Mouse (Mus musculus) embryo, embryonic 10 days (tissue): ENCODE measurements at regions not wholly inside any gene's neighbourhood (a gene's known extent, or its start where the extent isn't known, plus 50 kb on each side); places are given as distances from the start of the nearest gene placed in this dataset.

Experiments used
- DNase-seq: peaks from one replicate; pipeline ENCODE4 v3.0.0-alpha.2; 2015; ENCODE audit warnings: low spot score

DNA sequence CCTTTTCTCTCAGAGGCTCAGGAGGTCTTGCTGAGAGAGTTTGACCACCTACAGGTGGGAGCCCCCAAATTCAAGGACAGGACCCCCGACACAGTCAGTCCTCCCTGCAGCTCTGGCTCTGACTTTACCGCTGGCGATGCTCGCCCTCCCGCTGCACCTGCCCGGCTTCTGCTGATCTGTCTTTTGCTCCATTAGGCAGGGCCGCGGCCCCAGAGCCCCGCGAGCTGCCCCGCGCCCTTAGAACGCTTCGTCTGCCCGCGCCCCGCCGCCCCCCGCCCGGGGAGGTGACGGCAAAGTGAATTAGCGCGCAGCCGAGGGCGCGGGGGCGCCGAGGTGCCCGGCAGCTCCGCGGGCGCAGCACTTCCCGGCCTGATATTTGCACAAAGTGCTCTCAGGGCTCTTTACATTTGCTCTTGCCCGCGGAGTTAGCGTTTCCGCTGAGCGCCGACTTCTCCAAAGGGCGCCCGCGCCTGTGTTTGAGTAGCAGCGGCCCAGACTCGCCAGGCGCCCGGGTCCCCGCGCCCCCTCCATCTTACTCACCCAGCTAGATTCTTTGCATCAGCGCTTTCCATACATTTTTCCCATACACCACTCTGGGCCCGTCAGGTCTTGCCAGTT is 260.7 kb upstream of the 4930535I16Rik start:
- peak; percentile 52 for DNase-seq

DNA sequence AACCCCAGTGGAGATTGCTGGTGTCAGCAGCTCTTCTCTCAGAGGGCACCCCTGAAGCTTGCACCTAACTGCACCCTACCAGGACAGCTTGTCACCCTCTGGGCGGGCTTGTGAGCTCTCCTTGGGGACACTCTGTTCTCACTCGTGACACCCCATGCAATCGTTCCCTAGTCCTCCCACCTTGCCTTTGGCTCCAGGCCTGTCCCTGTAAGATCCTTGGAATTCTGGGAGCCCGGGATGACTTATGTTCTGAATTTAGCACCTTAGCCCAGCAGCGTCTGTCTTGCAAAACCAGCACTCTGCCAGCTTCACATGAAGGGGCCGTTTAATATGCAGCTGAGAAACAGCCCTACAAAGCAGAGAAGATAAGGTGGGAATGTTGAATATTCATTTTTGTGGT is 257.7 kb upstream of the 4930535I16Rik start:
- no peak for DNase-seq

DNA sequence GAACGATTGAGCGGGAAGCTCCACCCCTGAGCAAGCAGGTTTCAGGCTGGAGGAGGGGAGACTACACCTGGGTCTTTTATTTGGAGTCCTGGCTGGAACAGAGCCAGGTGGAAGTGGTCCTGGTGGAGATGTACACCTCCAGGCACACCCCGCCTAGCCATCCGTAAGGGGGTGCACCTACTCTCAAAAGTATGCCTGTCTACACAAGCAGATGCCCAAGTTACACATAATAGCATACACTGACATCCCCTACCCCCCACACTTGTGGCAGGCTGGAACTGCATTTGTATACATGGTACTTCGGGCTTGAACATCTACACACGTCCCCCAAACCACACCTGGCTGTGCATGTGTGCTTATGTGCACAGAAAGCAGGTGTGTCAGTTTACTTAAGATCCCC is 236.8 kb upstream of the 4930535I16Rik start:
- DNase-seq = no peak

DNA sequence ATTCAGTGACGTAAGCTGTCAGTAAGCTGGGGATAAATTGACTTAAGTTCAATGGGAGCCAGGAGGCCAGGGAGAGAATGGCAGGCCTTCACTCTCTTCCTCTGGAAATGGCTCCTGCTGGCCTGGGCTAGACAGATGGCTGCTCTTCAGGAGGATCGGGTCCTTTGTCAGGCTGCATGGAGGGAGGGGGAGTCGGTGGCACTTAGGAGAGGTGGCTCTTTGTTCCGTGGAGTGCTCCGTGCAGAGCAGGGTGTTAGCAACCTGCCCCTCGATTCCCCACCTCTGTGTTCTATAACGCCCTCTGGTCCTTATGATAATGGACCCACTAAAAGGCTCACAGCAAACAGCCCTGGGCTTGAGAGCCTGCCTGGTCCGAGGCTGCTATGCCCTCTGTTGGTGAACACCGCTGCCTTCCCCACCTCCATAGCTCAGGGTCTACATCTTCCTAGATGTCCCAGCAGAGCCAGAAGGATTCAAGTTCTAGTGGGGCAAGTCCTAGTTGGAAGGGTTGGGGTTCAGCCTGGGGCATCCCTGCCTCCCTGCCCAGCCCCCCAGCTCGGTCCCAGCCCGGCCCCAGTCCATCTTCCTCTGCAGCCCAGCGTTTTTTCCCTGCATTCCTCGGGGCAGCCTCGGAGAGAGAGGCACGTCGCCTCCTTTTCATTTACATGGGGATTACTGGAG is 232.1 kb upstream of the 4930535I16Rik start:
- peak; percentile 60 for DNase-seq

DNA sequence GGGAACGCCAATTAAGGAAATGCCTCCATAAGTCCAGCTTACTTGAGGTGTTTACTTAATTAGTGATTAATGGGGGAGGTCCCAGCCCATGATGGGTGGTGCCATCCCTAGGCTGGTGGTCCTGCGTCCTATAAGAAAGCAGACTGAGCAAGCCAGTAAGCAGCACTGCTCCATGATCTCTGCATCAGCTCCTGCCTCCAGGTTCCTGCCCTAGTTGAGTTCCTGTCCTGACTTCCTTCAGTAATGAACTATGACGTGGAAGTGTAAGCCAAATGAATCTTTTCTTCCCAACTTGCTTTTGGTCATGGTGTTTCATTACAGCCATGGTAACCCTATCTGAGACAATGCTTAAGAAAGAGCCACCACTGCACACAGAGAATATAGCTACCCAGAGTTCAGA is 231.2 kb upstream of the 4930535I16Rik start:
- no peak for DNase-seq

DNA sequence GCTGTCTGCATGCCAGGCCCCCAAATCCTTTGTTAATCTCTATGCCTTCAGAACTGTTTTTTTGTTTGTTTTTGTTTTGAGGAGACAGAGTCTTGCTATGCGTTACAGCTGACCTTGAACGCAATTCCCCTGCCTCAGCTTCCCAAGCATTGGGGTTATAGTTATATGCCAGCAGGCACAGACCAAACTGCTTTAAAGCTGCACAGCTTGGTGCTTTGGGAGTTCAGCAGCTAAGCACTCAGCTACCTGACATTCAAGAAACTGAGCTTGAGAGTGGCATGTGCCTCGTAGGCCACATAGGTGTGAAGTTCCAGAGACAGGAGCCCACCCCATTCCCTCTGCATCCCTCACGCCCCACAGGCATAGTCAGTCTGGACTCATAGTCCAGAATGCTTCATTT is 229.5 kb upstream of the 4930535I16Rik start:
- no peak for DNase-seq

DNA sequence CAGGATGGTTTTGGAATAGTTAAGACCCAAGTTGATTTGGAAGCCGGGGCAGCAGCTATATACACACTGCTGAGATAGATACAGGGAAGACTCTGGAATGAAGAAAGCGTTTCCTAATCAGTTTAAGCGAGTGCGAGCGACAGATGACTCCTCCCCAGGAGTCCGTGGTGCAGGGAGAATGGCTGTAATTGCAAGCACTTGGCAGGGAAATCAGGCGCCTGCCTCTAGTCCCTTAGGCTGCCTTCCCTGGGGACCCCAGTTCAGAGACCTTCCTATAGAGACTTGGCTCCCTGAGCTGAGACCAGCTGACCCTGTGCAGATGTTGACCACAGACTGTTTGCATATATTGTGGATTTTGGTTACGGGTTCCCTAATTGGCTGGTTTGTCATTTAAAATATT is 228.3 kb upstream of the 4930535I16Rik start:
- no peak for DNase-seq

DNA sequence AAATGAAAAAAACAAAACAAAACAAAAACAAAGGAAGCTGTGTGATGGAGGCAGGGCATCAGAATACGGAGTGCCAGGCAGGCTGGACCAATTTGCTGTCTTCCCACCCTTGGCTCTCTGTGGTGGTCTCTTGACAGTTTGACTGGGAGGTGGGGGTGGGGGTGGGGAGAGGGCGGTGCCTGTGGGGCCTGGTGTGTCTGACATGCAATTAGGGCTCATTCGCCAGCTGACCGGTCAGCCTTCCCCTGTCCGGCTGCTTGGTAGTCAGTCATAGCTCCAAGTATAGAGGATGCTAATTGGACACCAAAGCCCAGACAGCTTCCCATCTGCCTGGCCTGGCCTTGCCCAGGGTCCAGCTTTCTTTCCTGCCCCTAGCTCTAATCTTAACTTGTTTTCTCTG is 225.8 kb upstream of the 4930535I16Rik start:
- DNase-seq = no peak

DNA sequence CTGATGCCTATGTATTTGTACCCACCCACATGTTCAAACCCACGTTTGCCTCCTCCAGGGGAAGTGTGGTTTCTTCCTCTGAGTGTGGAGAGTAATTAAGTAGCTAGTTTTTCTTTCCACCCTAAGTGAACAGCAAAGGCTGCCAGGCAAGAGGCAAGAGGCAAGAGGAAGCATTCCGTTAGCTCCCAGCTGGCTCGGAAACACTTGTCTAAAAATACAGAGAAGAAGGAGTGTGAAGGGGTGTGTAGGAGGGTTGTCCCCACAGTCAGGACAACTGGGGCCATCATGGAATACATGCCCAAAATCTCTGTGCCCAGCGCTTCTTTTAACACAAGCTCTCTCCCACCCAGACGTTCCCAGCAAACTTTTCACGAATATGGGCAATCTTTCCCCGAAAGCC is 225.4 kb upstream of the 4930535I16Rik start:
- DNase-seq = no peak

DNA sequence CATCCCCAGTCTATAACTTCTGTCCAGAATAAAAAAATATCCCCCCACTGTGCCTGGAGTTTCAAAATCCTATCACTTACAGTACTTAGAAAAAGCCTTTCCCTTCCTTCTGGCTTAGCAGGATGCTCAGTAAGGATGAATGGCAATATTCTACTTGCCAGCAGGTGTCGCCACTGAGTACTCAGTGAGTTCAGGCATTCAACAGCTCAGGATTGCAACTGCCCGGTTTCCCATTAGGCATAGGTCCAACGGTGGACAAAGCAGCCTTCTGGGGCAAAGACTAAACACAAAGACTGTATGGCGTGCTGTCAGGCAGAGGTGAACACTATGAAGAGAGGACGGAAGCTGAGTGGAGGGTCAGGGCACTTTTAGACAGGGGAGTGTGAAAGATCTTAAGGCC is 224.3 kb upstream of the 4930535I16Rik start:
- peak; percentile 97 for DNase-seq

DNA sequence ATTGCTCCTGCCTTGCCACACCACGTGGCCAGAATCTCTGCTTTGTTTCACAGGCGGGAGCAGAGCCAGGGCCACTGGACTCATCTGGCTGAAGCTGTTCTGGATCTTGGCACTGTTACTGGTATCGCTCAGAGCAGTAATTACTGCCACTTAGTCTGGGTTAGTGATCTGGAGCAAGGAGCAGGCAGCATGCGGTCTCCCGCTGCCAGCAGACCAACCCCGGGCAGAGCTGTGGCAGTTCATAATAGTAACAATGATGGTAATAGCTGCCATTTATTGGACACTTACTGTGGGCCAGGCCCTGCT is 217.3 kb upstream of the 4930535I16Rik start:
- DNase-seq = no peak

DNA sequence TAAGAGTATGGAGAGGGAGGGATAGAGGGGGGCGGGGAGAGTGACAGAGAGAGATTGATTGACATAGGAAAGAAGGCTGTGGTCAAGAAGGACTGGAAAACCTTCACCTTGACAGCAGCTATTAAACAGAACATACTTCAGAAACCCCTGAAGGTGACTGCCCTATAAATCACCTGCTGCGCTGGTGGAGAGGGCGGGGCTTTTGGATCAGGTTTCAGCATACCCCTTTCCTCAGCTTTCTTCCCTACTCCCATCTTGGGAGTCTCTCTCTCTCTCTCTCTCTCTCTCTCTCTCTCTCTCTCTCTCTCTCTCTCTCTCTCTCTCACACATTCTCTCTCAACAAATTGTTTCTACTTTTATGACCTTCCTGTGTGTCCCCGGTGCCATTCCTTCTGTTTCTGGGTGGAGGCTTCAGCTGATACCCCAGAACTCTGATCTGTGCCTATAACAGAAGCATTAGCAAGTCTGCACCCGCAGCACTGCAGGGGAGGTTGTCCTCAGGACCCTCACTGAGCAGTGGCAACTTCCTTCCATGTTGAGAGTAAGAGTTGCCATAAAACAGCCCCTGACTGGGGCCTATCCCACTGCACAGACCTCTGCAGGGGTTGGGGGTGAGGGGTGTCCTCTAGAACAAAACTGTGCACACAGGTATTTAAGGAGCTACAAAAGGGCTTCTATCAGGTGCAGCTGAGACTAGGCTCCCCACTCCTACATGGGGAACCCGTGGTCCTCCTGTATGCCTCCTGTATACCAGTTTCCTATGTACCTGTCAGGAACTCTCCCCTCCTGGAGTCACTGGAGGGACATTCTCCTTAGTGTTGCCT is 216.7 kb upstream of the 4930535I16Rik start:
- peak; percentile 39 for DNase-seq

DNA sequence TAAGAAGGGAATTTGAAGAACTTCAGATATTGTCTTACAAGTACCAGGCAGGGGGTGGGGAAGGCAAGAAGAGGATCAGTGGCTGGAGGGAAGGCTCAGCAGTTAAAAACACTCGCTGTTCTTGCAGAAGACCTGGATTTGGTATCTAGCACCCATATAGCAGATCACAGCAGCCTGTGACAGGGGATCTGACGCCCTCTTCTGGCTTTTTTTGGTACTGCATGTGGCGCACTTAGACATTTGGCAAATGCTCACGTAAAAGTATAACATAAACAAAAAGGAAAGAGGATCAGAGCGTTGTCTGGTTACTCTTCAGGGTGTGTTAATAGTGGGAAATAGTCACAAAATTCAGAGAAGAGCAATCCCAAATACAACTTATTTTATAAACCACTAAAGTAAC is 213.1 kb upstream of the 4930535I16Rik start:
- DNase-seq = no peak

DNA sequence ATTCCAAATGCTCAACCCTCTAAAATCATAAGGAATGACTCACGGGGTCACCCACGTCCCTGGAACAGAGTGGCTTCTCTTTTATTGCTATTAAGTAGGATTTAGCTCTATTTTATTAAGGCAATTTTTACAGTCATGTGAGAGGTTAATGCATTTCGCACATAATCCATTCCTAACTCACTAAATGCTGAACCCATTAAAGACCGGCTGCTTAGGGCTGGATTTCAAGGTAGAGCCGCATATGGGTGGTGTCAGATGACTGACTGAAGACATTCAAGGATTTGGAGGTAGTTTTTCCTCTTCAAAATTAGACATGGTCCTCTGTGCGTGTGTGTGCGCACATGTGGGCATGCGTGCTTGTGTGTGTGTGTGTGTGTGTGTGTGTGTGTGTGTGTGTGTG is 208.4 kb upstream of the 4930535I16Rik start:
- no peak for DNase-seq

DNA sequence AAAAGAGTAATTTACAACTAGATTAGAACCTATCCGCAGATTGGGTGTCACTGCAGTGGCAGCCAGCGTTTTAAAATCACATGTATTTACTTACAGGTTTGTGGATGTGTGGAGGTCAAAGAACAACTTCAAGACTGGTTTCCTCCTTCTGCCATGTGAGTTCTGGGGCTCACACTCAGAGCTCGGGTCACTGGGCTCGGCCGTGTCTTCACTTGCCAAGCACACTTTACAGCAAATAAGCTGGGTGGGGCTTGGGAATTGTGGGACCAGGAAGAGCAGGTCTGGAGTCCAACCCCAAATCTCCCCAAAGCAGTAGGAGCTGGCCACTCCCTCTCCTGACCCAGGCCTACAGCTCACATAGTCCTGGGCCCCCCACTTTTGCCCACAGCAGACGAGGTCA is 202.5 kb upstream of the 4930535I16Rik start:
- no peak for DNase-seq

DNA sequence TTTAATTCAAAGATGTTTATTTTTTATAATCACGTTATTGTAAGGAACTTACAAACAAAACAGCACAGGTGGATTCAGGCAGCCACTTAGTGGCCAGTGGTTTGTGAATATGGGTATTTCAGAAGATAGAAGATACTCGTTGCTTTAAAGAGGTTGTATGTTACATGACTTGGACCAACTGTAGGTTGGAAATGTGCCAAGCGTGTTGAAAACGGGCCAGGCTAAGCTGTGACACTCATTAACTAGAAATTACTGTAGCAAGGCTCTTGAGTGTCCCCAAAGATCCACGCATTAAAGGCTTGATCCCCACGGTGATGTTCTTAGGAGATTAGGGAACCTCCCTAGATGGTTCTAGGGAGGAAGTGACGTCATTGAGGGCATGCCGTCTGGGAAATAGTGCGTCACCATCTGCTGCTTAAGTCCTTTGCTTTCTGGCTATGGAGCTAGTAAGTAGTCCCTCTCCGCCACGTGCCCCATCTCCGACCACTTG is 196.1 kb upstream of the 4930535I16Rik start:
- no peak for DNase-seq

DNA sequence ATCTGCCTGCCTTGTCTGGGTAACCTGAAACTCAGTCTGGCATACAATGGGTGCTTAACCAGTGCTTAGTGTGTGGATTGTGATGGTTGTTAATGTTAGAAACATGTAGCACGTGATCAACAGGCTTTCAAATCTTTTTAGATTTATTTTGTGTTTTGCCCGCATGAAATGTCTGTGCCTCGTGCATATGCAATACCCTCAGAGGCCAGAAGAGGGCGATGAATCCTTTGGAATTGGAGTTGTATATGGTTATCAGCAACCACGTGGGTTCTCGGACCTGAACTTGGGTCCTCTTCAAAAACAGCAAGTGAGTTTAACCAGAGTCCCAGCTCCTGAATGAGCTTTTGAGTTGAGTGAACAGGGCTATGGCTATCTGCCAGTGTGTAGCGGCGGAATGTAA is 192.9 kb upstream of the 4930535I16Rik start:
- DNase-seq = peak; percentile 39

DNA sequence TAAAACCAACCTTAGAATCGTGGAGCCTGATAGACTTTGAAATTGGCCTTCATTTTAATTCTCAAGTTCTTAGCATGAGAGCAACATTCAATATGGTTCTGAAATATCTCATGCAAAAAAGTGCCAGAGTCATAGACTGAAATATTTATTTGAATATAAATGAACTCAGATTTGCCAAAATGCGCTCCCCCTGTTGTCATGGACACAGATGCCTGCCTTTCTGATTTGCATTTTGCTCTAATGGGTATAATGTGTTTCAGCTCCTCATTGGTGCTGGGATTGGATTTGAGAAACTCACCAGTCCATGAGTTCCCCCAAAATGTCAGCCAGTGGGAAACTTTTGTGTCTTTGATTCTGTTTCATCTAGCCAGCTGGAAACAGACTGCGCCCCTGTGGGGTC is 191.5 kb upstream of the 4930535I16Rik start:
- no peak for DNase-seq

DNA sequence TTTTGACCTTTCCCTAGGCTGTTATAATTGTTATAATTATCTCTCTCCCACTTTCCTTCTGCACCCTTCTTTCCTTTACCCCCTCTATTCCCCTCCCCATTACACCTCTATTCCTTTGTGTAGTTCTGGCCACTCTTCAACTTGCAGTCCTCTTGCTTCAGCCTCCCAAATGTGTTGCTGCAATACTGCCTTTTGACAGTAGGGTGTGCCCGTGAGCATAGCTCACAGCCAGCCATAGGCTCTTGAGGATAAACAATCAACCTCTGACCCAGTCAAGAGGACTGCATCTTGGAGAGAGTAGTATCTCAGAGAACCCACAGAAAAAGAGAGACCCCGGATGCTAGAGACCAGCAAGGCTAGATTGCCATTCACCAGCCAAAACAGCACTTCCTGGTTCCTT is 184.9 kb upstream of the 4930535I16Rik start:
- DNase-seq = peak; percentile 66

DNA sequence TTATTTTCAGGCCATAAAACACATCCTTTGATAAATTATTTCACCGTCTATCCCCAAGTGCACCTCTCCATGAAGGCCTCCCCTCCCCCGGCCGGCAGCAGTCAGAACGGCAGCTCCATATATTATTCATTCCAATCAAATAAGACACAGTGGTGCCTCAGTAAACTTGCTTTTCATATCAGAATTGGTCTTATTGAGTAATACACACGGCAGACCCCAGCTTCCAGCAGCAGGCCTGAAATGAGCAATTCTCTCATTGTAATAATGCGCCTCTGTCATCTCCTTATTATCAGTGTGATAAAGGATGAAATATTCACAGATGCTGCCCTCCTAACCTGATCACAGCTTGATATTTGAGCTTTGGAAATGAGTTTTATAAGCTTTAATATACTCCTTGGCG is 169.0 kb upstream of the 4930535I16Rik start:
- no peak for DNase-seq

DNA sequence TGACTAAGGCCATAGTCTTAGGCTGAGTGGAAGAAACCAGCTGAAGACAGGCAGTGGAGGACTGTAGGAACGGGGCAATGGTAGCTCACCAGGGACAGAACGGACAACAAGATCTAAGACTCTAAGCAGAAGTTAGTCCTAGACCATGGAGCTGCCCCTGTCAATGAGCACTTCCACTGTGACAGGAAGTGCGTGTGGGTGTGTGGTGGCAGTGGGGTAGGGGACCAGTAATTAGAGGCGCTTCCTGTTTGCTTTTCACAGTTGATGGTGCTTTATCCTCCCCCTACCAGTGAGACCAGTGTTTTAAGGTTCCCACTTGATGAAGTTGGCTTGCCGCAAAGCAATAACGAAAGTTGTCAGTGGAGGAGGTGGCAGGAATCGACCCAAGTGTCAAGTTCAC is 168.4 kb upstream of the 4930535I16Rik start:
- no peak for DNase-seq

DNA sequence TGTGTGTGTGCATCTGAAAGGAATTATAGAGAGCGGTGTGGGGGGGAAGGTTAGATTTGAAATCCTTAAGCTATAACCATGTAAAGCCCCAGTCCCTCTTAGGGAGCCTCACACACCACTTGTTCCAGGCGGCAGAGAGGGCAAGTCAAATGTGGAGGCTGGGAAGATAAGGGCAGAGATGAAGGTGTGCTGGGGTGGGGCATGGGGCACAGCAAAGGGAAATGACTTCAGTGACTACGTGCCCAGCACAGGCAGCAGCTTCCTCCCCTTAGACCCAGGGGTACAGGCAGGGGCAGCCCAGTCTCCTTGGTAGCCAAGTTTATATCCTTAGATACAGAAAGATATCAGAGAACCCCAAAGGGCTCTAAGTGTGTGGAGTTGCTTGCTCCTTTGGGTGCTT is 161.8 kb upstream of the 4930535I16Rik start:
- no peak for DNase-seq

DNA sequence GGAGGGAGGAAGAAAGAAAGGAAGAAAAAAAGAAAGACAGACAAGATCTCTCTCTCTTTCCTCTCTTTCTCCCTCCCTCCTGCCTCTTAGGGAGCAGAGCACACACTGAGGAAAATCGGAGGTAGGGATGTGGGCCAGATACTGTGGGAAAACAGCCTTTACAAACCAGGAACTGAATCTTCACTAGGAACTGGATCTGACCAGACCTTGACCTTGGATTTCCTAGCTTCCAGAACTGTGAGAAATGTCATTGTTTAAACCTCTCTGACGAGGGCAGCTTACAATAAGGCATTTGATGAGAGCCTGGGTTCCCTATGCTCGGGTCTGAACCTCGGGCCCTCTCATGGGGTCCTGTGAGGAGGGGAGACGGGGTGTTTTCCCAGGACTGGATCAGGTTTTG is 157.7 kb upstream of the 4930535I16Rik start:
- no peak for DNase-seq
